Mouse (Mus musculus): ENCODE measurements around the gene Slc35e4. TPM values are rescaled to one million over a fixed set of nuclear protein-coding genes. Genes with fewer than 3 reads are reported as not detected.
"Not testable (repeated sequence)": the region's sequence is repeated elsewhere in the genome, so short reads cannot be mapped to it uniquely, and the experiment has no call there.

The Slc35e4 gene
- total and polyA plus RNA-seq, 2 experiments from 2014 or later: 3.2 to 9.8 TPM

- DNase-seq (ENCODE audit: low spot score): no peak
- 5% methylated on average over 16 of the region's 16 CpGs for WGBS
- peak overlapping the region; percentile 59 for H3K4me3 ChIP-seq (ENCODE audit: low read depth, low read length)
- no peak for TF ChIP-seq EP300 (IDR thresholded peaks at IDR 0.05; ENCODE audit: low read depth)
- no peak; the same call in 1 of the 2 replicates for ATAC-seq (ENCODE audit: insufficient read depth, low read depth)
- no peaks in the 10 kb centered on the region for H3K9me3 ChIP-seq (replicated peaks; ENCODE audit: control insufficient read depth, low read length)
- H3K4me2 ChIP-seq (ENCODE audit: low read depth, low read length): peak overlapping the region; percentile 88
- peaks cover 26% of the 10 kb centered on the region for H3K4me1 ChIP-seq (ENCODE audit: control insufficient read depth, insufficient read depth)
- H3K27me3 ChIP-seq (ENCODE audit: control insufficient read depth, insufficient read depth, low read length): no peaks in the 10 kb centered on the region
- H3K9ac ChIP-seq (replicated peaks; ENCODE audit: low read depth, low read length): peak overlapping the region; percentile 58
- H3K36me3 ChIP-seq (replicated peaks; ENCODE audit: control insufficient read depth, insufficient read depth, low read length): no peaks in the 10 kb centered on the region
- H3K27ac ChIP-seq (ENCODE audit: low read depth): no peak overlapping the region
Measured at GRCm38 (mm10) chr11:3912875-3913271, 1.6 kb downstream of the Slc35e4 start.

- Histone ChIP-seq H3K9me3 (replicated peaks; ENCODE audit: control insufficient read depth, low read length) (no peaks in the 10 kb centered on the region), H3K4me2 (ENCODE audit: low read depth, low read length) (peak overlapping the region; percentile 88), H3K4me1 (ENCODE audit: control insufficient read depth, insufficient read depth) (peaks cover 26% of the 10 kb centered on the region), H3K4me3 (ENCODE audit: low read depth, low read length) (peak overlapping the region; percentile 59), H3K27me3 (ENCODE audit: control insufficient read depth, insufficient read depth, low read length) (no peaks in the 10 kb centered on the region), H3K9ac (replicated peaks; ENCODE audit: low read depth, low read length) (peak overlapping the region; percentile 58; the same call in 1 of the 2 replicates), H3K36me3 (replicated peaks; ENCODE audit: control insufficient read depth, insufficient read depth, low read length) (peaks cover 5% of the 10 kb centered on the region; the same call in 1 of the 2 replicates), H3K27ac (ENCODE audit: low read depth) (no peak overlapping the region)
- DNase-seq (ENCODE audit: low spot score) (no peak), ATAC-seq (ENCODE audit: insufficient read depth, low read depth) (no peak)
- 19% methylated on average over 19 of the region's 19 CpGs for WGBS
- TF ChIP-seq CTCF (IDR thresholded peaks at IDR 0.05; ENCODE audit: low read depth): no peak
- no peak for TF ChIP-seq EP300 (IDR thresholded peaks at IDR 0.05; ENCODE audit: low read depth)
Measured at GRCm38 (mm10) chr11:3912100-3912874, 2.2 kb downstream of the Slc35e4 start.

GRCm38 (mm10) chr11:3911440-3911839, 3.0 kb downstream of the Slc35e4 start:
- H3K27ac ChIP-seq (ENCODE audit: low read depth): 0 out of 2 replicates have a peak overlapping the region, but pooled peaks have one; percentile 17
- peaks cover 26% of the 10 kb centered on the region for H3K4me1 ChIP-seq (ENCODE audit: control insufficient read depth, insufficient read depth)
- 0 out of 2 replicates have a peak overlapping the region, but pooled peaks have one; percentile 14 for H3K4me2 ChIP-seq (ENCODE audit: low read depth, low read length)

GRCm38 (mm10) chr11:3910513-3911310, 3.8 kb downstream of the Slc35e4 start:
- Histone ChIP-seq H3K4me1 (ENCODE audit: control insufficient read depth, insufficient read depth) (peaks cover 26% of the 10 kb centered on the region), H3K9ac (replicated peaks; ENCODE audit: low read depth, low read length) (no peak overlapping the region), H3K4me3 (ENCODE audit: low read depth, low read length) (no peak overlapping the region), H3K36me3 (replicated peaks; ENCODE audit: control insufficient read depth, insufficient read depth, low read length) (peaks cover 5% of the 10 kb centered on the region; the same call in 1 of the 2 replicates), H3K4me2 (ENCODE audit: low read depth, low read length) (peak overlapping the region; percentile 14; the same call in 1 of the 2 replicates), H3K27ac (ENCODE audit: low read depth) (peak overlapping the region; percentile 17; the same call in 1 of the 2 replicates), H3K9me3 (replicated peaks; ENCODE audit: control insufficient read depth, low read length) (no peaks in the 10 kb centered on the region), H3K27me3 (ENCODE audit: control insufficient read depth, insufficient read depth, low read length) (no peaks in the 10 kb centered on the region)
- 57% methylated on average over 5 of the region's 5 CpGs for WGBS
- ATAC-seq (ENCODE audit: insufficient read depth, low read depth) (no peak), DNase-seq (ENCODE audit: low spot score) (no peak)
- peak; percentile 20; the same call in 1 of the 2 replicates for TF ChIP-seq CTCF (IDR thresholded peaks at IDR 0.05; ENCODE audit: low read depth)
- no peak for TF ChIP-seq EP300 (IDR thresholded peaks at IDR 0.05; ENCODE audit: low read depth)

More at GRCm38 (mm10) chr11:3911440-3911839, 3.0 kb downstream of the Slc35e4 start:
- not testable (repeated sequence) for H3K27me3 ChIP-seq (ENCODE audit: control insufficient read depth, insufficient read depth, low read length); H3K9ac ChIP-seq (replicated peaks; ENCODE audit: low read depth, low read length); H3K4me3 ChIP-seq (ENCODE audit: low read depth, low read length); H3K9me3 ChIP-seq (replicated peaks; ENCODE audit: control insufficient read depth, low read length); H3K36me3 ChIP-seq (replicated peaks; ENCODE audit: control insufficient read depth, insufficient read depth, low read length); ATAC-seq (ENCODE audit: insufficient read depth, low read depth); DNase-seq (ENCODE audit: low spot score)
- 81% methylated on average over 6 of the region's 6 CpGs for WGBS

GRCm38 (mm10) chr11:3909236-3909635, 5.2 kb downstream of the Slc35e4 start:
- no peak overlapping the region for H3K4me2 ChIP-seq (ENCODE audit: low read depth, low read length)
- TF ChIP-seq EP300 (IDR thresholded peaks at IDR 0.05; ENCODE audit: low read depth) (no peak), CTCF (IDR thresholded peaks at IDR 0.05; ENCODE audit: low read depth) (no peak)
- 77% methylated on average over 4 of the region's 4 CpGs for WGBS
- H3K9ac ChIP-seq (replicated peaks; ENCODE audit: low read depth, low read length): no peak overlapping the region
- DNase-seq (ENCODE audit: low spot score) (no peak), ATAC-seq (ENCODE audit: insufficient read depth, low read depth) (no peak)
- no peak overlapping the region for H3K27ac ChIP-seq (ENCODE audit: low read depth)
- no peaks in the 10 kb centered on the region for H3K9me3 ChIP-seq (replicated peaks; ENCODE audit: control insufficient read depth, low read length)
- no peaks in the 10 kb centered on the region for H3K27me3 ChIP-seq (ENCODE audit: control insufficient read depth, insufficient read depth, low read length)
- no peak overlapping the region for H3K4me3 ChIP-seq (ENCODE audit: low read depth, low read length)
- peaks cover 25% of the 10 kb centered on the region for H3K4me1 ChIP-seq (ENCODE audit: control insufficient read depth, insufficient read depth)
- H3K36me3 ChIP-seq (replicated peaks; ENCODE audit: control insufficient read depth, insufficient read depth, low read length): peaks cover 5% of the 10 kb centered on the region; the same call in 1 of the 2 replicates

Measured in heart, postnatal 0 days (tissue).